Mouse (Mus musculus): ENCODE data around the gene Pcyt2.

DNA sequence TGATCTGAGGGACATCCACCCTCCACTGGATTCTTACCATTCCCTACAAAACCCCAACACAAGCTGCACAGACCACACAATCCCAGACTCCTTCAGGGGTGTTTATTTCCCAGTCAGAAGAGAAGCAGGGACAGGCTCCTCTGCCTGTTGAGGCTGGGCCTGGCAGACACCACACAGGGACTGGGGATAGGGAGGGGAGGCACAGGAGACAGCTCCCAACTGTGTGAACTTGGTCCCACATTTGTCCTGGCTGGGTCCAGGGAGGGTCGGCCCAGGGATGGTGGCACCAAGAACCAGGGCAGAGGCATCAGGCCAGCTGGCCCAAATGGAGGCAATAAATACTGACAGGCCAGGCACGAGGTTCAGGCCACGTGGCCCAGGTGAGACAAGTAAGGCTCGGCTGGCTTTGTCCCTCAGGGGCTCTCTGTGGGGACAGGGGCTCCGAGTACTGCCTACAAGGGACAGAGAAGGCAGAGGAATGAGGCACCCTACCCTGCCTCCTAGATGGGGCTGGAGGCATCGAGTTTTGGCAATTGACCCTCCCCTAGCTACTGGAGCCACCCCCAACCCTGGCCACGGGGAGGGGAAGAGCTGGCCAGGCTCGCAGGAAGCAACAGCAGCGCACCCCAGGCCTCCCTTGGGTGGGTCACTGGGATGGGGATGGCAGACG lies 39.6 kb downstream of the Pcyt2 start:
- TF ChIP-seq CTCF (IDR thresholded peaks at IDR 0.05; ENCODE audit: insufficient read depth, low read depth, low read length) (no peak), POLR2A (IDR thresholded peaks at IDR 0.05; ENCODE audit: insufficient read depth, low read depth, low read length) (no peak)
